Mouse (Mus musculus): ENCODE data around the gene Hsdl1.

- TF ChIP-seq CTCF (IDR thresholded peaks at IDR 0.05; ENCODE audit: extremely low read depth, insufficient read length, insufficient replicate concordance, low read depth, low read length) (no peak), POLR2A (IDR thresholded peaks at IDR 0.05; ENCODE audit: low read depth, low read length) (no peak)
Observed at GRCm38 (mm10) chr8:119563849-119564251, 11.1 kb downstream of the Hsdl1 start.

Measured in small intestine, adult 2 months (tissue).